Mouse (Mus musculus) heart, adult 11 months (tissue): ENCODE data around the gene Lcor.

Source experiments
- DNase-seq: peaks from one replicate; pipeline ENCODE4 v3.0.0; 2022

Lcor gene

DNA sequence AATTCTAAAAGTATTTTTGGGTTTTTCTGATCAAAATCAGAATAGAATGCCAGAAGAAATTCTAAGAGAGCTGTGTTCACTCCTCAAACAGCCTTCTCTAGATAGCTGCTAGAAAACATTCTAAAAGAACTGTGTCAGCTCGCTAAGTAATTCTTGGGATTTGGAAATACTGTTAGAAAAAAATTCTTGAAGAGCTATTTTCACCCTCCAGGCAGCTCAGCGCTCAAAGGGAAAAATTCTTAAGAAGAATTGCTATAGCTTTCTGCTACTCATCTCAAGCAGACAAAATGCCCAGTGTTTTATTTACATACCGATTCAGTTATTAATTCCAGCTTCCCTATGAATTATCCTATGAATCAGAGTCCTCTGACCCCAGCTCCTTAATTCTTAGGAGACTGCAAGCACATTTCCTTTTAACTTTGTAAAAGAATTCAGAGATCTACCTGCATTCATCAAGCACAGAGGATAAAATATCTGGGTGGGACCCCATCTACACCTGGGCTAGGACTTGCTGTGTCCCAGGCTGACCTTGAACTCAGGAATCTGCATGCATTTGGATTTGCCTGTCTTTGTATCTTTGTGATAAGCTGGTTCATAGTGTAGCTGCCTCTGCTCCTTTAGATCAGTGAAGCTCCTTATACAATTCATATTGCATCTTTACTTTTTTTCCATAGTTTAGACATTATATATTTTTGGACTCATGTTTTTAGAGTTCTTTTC is 5.7 kb upstream of the Lcor start:
- DNase-seq = peak; percentile 4

DNA sequence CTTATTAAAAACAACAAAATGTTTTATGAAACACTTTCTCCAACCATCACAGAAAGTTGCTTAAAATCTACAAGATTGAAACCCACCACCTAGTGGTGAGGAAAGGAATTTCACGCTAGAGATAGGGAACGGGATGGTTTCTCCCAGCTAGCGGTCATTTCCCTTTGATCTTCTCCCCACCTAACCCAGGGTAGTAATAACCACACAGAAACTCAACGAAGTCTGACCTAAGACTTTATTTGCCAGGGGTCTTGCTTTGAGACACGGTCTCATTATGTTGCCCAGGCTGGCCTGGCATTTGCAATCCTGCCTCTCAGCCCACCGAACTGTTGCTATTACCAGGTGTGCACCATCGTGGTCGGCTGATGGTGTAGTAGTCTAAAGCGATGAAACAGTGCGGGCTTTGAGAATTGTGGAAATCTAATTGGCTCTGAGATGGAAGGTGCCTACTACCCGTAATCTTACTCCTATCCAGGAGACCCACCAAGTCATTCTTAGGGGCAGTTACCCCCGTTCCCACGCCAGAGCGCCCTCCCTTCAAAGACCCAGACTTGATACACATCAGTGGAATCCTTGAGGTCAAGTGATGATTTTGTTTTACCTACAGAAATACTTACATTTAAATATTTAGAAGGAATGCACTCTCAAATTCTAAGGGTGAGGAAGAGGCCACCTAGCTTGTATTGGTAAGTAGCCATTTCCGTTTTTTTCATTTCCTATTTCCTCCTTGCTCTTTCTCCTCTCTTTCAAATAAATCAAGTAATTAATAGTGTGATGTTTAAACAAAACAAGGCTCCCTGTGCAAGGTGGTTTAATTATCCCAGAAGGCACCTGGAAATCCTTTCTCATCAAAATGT is 1.2 kb upstream of the Lcor start:
- DNase-seq = peak; percentile 94

DNA sequence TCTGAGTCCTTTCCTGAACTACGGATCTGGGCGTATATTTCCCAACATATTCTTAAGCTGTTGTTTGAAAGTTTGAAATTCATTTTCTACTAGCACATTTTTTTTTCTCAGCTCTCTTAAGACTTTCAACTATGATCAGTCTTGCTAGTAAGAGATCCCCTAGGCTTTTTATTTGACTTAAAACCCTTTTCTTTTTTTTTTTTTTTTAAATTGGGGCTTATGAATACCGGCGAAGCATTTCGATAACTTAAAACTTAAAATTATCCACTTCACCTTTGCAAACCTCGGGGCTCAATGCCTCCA is 599 bp upstream of the Lcor start:
- DNase-seq = no peak

DNA sequence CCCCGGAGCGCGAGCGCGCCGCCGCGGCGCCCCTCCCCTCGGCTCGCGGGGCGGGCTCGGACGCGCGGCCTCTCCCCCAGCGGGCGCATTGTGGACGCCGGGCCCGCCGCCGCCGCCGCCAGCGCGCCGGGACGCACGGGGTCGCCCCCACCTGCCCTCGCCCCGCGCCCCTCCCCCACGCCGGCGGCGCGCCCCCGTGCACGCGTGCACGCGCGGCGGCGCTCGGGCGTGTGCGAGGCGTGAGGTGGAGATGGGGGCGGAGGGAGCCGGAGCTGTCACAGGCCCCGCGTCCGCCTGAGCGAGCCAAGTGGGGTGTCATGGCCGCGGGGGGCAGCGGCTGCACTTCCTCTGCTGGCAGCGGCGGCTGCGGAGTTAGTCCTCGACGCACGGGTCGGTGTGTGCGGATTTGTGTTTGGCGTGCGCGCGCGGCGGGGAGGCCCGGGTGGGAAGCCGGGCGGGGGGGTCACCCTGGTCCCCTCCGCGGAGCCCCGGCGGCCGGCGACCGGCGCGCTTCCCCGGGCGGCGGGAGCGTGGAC is 540 bp downstream of the Lcor start:
- peak; percentile 99 for DNase-seq

DNA sequence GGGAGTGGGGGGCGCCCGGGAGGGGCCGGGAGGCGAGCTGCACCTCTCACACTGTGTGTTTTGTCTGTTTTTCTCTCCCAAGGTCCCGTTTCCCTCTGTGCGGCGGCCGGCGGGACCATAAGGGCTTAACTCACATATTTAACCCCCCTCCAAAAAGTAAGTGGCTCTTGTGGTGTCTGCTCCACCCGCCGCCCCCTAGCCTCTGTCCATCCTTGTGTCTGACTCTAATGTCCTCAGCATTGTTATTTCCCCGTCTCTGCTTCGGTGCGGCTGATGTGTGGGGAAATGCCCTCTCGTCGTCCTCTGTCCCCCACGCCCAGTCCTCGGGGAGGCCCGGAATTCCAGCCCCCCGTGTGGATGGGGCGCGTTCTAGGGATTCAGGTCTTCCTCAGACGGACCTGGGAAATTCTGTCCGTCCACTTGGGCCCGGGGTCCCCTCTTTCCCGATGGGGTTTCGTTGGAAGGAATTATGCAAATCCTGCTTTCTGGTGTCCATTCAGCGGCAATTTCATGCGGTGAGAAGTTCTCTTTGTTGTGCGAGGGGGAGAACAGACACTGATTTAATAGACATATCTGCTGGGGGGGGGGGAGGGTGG is 1.1 kb downstream of the Lcor start:
- peak; percentile 95 for DNase-seq

DNA sequence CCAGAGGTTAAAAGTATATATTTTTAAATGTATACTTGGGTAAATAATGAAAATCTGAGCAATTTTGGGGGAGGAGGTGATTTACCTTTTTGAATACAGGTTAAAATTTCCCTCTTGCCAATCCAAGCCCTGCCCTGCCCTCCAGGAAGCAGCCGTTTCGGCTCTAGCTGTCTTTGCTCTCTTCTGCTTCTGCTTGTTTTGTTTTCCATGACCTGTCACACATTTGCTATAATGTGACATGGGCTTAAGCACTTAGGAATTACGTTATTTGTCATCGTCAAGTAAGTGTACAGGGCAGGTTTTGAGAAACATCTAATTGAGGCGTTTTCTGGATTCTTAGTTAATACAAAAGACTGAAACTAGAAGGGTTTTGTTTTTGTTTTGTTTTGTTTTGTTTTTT is 1.9 kb downstream of the Lcor start:
- peak; percentile 81 for DNase-seq

DNA sequence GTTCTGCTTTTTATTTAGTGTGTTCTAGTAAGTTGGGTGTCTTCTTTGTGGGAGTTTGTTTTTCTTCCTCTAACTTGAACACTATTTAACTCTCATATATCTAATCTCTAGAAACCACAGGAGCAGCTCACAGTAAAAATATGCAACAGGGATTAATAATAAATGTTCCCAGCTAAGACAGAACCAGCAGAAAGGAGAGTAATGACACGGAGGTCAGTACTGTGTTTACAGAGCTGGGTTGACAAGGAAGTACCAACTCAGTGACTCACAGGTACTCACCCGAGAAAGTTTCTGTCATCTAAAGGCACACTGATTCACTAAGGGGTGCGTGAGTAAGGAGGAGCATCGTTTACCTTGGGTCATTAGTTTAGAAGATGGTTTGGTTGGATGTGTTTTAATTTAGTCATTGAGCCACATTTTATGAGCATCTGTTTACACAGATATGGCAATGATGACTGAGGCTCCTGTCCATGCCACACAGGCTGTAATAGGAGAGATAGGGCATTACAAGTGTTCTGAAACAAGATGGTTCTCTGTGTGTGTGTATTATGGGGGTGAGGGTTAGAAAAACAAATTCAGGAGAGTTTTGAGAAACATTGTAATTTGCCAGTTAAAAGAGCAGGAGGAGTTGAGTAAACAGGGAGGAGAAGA is 13.1 kb downstream of the Lcor start:
- no peak for DNase-seq

DNA sequence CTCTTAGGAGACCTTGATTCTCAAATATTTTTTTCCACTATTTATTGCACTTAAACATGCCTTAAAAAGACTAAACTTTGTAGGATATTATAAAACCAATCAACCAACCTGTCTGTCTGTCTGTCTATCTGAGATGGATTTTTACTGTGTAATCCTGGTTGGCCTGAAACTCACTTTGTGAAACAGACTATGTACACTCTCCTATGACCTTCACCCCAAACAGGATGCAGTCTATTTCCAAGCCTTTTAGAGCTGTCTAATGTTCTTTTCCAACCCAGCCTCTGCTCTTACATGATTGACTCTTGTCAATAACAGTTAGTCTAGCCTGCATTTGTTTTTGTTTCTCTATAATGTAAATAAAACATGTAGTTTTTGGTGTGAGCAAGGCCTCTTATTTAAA is 13.6 kb downstream of the Lcor start:
- DNase-seq = no peak

DNA sequence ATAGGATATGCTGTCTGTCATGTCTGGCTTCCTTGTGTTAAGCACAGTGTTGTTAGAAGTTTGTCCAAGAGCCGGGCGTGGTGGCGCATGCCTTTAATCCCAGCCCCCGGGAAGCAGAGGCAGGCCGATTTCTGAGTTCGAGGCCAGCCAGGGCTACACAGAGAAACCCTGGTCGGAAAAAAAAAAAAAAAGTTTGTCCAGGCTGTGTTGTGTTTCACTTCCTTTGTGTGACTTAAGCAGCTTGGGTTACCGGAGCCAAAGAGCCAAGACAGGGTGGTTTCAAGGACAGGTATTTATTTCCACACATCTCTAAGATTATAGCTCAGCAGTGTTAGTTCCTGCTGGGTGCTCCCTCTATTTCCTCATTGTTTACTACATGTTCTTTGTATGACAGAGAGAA is 25.4 kb downstream of the Lcor start:
- no peak for DNase-seq

DNA sequence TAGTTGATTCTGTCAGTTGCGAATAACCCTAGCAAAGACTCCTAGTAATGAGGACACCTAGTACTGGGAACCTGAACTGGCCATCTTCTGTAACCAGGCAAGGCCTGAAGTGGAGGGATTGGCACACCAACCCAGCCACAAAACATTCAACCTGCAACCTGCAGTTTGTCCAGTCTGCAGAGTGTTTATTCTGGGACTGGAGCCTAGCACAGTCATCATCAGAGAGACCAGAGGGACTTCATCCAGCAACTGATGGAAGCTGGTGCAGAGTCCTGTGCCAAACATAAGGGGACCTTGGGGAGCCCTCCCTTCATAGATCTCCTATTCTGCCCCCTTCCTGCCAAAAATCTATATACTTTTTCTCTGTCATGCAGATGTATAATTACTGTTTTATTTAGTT is 32.4 kb downstream of the Lcor start:
- peak; percentile 86 for DNase-seq

DNA sequence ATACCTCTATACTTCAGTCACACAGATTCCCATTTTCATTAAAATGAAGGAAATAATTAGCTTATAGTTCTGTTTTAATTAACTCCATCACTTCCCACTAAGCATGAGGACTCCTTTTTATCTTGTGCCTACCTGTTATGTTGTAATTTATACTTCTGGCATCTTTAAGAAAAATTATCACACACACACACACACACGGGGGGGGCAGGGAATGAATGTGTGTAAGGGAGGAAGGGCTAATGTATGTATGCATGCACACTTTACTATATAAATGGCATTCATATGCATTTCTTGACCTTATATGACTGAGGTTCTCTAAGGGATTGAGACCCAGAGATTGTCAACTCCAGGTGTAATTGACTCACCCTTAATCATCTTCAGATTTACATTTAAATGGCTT is 33.1 kb downstream of the Lcor start:
- DNase-seq = no peak

DNA sequence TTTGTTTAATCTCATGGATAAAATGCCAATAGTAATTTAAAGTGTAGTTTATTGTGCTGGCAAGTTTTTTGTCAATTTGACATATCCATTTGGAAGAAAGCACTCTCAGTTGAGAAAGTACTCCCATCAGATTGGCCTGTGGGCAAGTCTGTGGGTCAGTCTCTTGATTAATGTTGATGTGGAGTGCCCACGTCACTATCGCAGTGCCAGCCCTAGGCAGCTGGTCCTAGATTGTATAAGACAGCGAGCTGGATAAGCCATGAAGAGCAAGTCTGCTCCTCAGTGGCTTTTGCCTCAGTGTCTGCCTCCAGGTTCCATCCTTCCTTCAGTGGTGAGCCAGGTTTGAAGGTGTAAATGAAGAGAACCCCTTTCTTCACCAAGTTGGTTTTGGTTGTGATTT is 34.6 kb downstream of the Lcor start:
- no peak for DNase-seq

DNA sequence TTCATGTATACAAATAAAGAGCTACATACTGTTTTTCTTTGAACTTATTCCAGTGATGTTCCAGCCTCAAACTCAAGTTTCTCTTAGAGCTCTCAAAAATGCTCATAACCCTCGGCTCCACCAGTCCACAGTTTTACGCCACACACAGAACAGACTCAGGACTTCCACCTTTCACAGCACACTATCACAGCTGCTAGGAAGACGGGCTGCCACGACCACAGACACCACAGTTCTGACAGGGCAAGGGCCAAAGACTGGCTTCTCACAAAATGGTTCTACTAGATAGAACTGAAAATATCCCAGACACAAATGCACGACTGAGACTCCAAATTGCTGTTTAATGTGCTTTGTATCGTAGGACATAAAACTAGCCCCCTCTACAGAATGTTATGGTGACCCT is 36.7 kb downstream of the Lcor start:
- DNase-seq = no peak

DNA sequence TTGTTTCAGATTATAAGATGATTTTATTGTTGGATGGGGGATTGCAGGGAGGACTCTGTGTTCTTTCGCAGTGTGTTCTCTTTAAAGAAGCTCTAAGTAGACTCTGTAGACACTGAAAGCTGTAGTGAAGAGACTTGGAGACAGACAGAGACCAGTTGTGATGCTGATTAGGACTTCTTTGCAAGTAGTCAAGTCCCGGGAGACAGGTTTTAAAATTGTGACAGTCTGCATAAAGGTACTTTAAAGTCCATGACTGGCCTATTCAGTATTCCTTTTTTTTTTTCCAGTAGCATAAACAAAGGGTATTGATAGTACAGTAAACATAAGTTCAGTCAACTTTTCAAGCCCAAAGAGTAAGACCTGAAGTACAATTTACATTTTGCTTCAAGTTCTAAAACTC is 39.8 kb downstream of the Lcor start:
- no peak for DNase-seq

DNA sequence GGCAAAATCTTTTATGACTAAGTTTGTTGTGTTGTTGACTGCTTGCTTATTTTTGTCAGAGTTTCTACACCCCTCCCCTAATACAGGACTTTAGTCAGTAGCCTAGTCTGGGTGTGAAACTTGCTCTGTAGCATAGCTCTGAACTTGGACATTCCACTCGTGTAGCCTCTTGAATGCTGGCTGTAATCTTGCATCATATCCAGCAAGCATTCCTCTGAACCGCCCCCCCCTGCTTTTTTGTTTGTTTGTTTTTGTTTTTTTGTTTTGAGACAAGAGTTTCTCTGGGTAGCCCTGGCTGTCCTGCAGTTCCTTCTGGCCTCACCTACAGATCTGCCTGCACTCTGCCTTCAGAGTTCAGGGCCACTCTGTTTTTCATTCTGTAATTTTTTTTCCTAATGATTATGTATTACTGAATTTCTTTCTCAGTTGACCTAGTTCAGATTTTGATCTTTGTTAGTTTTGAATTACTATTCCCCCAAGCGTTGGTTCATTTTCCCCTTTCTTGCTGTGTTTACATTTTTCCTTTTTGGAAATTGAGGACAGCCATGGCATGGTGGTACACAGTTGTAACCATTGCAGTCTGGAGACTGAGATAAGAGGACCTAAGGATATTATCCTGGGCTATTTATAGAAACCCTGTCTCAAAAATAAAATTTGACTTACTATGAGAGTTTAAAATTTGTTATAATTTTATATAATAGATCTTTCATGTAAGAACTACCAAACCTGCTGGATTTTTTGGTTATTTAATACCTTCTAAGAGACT is 41.5 kb downstream of the Lcor start:
- no peak for DNase-seq

DNA sequence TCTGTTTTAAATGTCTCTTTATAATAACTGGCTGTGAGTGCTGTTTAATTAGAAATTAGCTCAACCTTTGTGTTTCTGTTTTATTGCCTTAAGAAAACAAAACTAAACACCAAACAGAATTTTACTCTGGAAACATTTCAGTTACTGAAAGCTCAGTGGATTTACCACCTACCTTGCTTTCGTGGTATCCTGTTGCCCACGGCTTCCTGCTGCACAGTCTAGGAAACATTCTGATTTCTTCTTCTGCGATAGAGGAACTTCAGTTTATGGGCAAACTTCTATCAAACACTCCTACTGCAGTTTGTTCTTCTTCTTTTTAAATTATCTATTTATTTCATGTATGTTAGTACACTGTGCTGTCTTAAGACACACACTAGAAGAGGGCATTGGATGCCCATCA is 46.7 kb downstream of the Lcor start:
- no peak for DNase-seq

DNA sequence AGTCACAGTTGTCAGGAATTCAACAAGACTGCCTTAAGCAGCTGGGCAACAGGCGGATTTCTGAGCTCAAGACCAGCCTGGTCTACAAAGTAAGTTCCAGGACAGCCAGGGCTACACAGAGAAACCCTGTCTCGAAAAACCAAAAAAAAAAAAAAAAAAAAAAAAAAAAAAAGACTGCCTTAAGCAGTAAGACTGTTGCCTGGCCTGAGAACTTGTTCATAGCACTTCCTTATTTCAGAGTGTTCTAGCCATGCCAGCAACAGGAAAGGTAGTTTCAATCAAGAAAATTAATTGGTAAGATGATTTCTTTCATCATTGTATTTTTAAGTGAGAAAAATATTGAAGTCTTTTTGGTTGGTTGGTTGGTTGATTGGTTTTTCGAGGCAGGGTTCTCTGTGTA is 51.6 kb downstream of the Lcor start:
- no peak for DNase-seq

DNA sequence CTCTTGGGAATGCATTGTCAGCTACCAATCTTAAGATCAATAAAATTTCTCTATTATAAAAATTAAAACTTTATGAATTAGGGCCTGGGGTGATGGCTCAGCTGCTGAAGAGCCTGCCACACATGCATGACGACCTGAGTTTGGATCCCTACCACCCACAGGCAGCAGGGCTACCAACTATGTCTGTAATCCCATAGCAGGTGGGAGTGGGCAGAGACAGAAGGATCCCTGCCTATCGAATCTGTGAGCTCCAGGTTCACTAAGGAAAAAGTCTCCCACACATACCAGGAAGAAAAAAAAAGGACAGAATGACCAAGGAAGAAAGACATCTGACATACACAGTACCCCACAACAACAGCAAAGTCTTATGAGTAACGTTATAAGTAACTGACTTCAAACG is 74.5 kb downstream of the Lcor start:
- DNase-seq = no peak

DNA sequence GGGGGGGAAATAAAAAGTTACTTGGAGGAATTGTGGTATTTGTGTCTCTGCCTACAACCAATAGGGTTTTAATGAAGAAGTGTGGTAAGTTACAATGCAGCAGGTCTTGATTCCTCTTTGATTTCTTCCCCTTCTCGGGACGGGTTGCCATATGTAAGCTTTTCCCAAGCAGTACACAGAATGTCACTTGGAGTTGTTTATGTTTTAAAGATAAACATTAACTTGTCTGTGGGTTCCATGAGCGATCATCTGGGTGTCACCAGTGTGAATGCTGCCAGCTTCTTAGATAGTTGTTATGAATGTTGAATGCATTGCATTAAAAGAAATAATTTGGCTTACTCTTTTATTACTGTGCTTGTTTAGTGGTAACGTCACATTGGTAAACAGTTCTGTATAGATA is 75.1 kb downstream of the Lcor start:
- DNase-seq = no peak

DNA sequence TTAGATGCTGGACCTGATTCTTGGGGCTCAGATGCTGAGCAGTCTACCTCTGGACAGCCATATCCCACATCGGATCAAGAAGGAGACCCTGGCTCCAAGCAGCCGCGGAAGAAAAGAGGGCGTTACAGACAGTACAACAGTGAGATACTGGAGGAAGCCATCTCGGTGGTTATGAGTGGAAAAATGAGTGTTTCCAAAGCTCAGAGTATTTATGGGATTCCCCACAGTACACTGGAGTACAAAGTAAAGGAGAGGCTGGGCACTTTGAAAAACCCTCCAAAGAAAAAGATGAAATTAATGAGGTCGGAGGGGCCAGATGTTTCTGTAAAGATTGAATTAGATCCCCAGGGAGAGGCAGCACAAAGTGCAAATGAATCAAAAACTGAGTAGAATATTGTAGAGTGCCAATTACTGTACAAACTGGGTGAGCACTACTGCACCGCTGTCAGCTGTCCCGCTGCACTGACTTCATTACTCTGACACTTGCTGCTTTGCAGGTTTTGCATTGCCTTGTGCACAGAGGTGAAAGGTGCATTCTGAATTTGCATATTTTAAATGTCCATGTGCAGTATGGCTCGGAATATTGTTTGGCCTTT is 76.6 kb downstream of the Lcor start:
- no peak for DNase-seq

DNA sequence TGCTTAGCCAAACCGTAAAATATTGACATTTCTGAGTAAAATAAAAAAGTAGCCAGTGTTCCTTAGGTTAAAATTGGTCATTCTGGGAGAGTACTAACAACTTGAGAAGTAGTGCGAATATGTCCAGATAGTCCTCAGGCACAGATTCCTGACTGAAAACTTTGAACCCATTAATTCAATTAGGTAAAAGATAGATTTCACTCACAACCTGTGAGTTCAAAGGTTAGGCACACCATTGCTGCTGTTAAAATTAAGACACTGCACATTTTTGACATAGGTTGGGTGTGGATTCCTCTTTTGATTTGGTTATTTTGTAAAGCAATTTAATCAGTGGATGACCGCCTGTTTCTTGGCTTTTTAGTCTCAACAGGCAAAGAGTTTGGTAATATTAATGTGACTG is 78.4 kb downstream of the Lcor start:
- no peak for DNase-seq

DNA sequence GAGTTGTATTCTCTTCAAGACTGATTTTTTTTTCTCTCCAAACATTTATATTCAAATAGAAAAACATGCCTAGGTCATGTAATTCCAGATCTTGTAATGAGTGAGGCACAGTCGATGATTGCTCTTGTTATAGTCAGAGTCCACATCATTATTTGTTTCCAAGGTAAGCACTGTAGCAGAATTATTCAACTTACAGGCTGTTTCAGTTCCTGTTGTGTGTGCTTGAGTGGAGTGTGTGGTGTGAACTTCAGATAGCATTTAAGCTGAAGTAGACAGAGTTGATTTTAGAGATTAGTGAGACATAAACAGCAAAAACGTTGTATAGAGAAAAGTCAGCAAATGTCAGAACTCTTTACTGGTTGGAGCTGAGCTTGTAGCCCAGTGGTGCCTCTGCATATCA is 86.4 kb downstream of the Lcor start:
- no peak for DNase-seq
